Mouse (Mus musculus): ENCODE data around the gene Flcn.

DNA sequence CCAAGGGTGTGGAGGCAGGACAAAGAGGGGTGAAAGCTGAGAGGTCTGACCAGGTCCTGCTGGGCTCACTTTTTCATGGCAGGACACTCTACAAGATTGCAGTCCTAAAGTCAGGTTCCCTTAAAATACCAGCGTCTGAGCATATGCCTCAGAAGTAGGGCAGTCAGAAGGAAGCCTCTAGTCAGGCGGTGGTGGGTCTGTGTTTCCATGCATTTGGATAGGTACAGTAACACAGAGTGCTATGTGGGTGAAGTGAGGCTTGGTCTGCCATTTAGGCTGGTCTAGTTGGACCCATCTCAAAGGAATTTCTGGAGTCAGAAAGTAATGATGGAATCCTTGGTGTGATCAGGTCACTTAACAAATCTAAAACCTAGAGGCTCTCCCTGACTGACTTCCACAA lies 40.5 kb downstream of the Flcn start:
- TF ChIP-seq POLR2A (IDR thresholded peaks at IDR 0.05; ENCODE audit: control insufficient read depth, low read depth, low read length) (no peak), CTCF (IDR thresholded peaks at IDR 0.05; ENCODE audit: control insufficient read depth, insufficient read depth, insufficient replicate concordance, low read depth, low read length) (no peak)
